Mouse (Mus musculus): ENCODE measurements around the gene Pde9a.

Pde9a gene

DNA sequence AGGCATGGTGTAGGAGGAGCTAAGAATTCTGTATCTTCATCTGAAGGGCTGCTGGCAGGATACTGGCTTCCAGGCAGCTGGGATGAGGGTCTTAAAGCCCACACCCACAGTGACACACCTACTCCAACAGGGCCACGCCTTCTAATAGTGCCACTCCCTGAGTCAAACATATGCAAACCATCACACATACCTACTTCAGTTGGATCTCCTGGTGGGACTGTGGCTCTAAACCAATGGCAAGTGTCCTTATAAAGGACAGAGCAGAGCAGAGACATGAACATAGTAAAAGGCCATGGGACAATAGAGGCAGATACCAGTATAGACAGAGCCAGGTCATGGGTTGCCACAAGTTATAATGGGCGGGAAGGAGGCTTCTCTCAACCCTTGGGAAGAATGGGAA lies 76.5 kb downstream of the Pde9a start:
- DNase-seq (ENCODE audit: low read depth in 2 of 2, low spot score in 2 of 2) = no peak

DNA sequence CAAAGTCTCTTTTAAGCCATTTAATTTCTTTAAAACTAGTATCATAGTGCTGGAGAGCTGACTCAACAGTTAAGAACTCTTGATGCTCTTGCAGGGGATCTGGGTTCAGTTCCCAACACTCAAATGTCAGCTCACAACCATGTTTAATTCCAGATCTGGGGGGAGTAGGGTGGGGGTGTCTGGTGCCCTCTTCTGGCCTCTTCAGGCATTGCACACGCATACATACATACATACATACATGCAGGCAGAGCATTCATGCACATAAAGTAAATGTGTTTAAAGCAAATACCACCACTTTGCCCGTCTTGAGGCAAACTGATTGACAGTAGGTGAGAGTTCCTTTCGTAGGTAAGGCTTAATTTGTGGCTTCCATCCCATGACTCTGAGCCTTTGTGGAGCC lies 80.8 kb downstream of the Pde9a start:
- no peak for DNase-seq (ENCODE audit: low read depth in 2 of 2, low spot score in 2 of 2)

DNA sequence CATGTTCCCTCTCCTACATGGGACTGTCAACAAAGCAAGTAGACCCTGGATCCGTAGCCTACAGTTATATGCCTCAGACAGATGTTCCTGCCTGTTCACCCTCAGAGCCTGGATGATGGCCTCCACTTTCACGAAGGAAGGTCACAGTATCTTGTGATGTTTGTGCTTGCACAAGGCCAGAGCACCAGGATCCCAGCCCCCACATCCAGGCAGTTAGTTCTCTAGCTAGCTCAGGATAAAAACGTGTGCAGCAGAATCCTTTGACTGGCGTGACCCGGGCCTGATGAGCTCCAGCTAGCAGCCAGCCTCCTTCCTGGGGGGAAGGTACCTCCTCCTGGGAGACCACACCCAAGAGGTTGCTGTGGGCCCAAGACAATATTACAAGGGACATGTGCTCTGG lies 82.5 kb downstream of the Pde9a start:
- DNase-seq (ENCODE audit: low read depth in 2 of 2, low spot score in 2 of 2) = no peak

DNA sequence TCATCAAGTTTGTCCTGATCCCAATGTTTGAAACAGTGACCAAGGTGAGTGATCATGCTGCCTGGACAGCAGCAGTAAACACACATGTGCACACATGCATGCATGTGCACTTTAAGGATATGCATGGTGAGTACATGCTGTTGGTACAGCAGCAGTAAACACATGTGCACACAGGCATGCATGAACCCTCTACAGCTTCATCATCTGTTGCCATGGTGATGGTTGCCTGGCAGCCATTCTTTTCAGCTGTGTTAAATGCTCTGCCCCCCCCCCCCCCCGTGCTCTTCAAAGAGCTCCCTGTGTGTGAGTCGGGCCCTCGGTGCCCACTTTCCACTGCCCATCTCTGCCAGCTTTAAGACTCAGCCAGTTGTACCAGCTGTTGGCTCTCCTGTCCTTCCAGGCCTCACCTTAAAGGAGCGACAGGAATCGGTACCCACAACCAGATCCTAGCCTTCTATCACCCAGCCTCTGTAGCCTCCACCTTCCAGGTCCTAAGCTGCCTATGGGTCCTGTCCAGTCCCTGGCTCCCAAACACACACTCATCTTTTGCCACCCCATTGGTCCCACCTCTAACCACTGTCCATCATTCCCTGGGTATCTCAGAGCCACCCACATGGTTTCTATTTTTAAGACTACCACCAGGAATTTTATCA lies 84.9 kb downstream of the Pde9a start:
- no peak for DNase-seq (ENCODE audit: low read depth in 2 of 2, low spot score in 2 of 2)

DNA sequence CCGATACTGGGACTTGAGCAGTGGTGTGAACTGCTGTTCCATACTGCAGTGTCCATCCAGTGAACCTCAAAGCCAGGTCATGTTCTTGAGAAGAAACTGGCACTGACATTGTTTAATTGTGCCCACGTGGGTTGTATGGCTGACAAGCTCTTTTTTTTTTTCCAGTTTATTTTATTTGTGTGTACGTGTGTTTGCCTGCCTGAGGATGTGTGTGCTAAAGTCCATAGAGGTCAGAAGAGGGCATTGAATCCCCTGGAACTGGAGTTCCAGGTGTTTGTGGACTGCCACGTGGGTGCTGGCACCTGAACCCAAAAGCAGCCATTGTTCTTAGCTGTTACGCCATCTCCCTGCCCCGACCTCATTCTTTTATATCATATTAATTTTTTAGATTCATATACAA lies 88.4 kb downstream of the Pde9a start:
- no peak for DNase-seq (ENCODE audit: low read depth in 2 of 2, low spot score in 2 of 2)

DNA sequence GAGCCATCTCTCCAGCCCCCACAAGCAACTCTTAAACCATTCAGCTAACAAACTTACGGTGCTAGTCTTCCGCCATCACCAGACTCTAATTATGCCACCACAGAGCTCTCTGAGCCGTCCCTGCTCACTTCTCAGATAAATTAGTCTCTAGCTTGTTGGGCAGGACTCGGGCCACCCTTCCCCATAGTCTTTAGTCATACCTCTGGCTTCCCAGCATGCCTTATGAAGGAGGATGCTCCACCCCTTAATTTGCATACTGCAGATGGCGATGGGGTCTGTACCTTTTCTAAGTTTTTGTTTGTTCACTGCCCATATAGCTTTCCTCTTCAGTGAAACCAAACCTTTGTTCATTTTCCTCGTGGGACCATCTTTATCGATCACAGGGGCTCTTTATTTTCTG lies 92.6 kb downstream of the Pde9a start:
- no peak for DNase-seq (ENCODE audit: low read depth in 2 of 2, low spot score in 2 of 2)

DNA sequence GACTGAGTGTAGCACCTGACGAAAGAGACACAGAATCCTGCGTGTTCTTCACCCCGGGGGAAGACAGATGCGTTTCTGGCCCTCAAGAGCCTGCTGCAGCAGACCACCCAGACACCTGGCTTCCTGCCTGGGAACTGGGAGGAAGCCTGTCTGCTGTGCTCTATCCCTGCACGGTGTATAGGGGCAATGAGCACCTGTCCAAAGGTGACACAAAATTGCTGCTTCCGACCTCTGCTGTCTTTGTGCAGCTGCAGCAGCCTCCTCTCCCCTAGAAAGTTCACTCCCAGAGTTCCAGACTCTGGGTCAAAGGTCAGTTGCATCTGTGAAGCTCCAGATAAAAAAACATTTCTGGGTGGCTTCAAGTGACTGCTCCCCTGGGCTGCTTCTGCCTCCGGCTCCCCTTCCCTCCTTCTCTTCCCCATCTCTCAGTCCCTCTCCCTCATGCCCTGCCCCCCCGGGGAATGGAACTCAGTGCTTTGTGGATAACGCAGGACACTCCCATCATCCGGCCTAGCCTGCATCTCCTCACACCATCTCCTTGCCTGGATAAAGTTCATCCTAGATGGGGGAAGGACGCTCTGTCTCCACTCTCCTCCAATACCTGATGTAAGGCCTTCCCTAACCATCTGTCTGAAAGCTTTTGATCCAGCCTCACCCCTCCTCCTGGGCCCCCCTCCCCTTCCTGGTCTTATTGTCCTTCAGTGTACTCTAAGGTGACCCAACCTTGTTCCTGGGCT lies 93.3 kb downstream of the Pde9a start:
- DNase-seq (ENCODE audit: low read depth in 2 of 2, low spot score in 2 of 2) = no peak

DNA sequence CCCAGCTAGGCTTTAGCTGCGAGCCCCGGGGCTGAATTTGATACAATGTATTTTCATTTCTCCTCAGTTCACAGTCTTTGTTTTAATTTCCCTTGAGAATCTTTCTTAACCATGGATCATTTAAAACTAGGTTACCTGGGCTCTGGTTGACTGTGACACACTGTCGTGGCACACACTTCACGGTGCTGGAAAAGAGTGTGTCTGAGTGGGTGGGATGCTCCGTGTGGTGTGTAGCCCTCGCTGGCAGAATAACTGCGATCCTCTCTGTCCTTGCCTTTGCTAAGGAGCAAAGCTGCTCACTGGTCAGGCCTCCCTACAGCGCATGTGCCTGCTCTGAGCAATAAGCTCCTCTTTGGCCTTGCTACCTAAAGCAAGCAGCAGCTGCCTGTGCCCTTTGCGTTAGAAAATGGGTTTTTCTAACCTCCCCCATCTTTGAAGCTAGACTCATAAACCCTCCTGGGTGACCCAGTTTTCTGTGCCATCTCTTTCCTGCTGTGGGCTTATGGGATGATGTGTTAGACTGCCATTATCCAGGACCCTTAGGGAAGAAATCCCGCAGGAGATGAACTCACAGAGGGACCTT lies 100.7 kb downstream of the Pde9a start:
- DNase-seq (ENCODE audit: low read depth in 2 of 2, low spot score in 2 of 2) = no peak

DNA sequence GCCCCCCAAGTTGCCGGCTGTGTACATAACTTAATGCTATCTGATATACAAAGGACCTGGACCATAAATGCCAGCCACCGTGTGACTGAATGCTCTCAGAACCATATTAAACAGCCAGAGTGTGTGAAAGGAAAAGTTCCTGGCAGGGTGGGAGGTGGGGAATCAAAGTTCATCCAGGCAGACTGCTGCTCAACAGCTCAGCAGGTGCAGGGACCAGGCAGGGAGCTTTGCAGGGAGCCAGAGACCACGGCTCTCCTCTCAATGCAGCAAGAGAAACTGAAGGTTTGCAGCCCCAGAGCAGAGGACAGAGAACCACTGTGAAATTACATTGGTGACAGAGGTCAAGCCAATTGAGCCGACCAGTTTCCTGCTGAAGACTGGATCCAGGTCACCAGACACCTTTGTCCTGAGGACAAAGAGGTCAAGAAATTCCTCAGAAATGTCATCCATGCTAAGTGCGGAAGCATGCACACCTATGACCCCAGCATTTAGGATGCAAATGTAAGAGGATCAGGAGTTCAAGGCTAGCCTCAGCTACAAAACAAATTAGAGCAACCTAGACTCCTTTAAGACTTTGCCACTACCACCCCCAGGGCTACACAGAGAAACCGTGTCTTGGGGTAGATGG lies 101.5 kb downstream of the Pde9a start:
- no peak for DNase-seq (ENCODE audit: low read depth in 2 of 2, low spot score in 2 of 2)

DNA sequence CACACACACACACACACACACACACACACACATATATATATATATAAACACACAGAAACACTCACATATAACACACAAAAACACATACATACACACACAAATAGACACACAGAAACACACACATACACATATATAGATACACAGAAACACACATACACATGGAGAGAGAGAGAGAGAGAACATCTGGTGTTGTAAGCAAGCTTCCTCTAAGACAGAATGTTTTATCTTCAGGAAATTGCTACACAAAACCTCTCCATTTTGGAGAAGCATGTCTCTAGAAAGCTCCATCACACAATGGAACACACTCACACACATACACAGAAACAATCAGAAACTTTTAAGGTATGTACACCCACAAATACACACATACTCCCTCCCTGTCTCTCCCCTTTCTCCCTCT lies 105.3 kb downstream of the Pde9a start:
- DNase-seq (ENCODE audit: low read depth in 2 of 2, low spot score in 2 of 2) = no peak

DNA sequence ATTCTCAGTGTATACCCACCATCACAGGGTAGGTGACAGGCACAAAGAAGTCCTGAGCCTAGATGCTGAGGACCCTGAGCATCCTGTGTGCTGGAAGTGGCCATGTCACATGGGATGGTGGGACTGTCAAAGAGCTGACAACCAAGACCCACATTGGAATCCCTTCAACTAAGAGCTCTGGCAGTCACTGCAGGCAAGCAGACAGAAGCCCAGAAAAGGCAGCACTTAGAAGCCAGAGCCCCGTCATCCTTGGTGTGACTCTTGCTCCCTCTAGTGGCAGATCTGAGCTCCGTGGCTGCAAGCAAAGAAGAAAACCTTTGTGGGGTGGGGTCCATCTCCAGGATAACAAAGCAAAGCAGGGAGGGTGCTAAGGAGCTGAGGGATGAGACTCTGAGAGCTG lies 106.4 kb downstream of the Pde9a start:
- peak; percentile 64 to 73 for DNase-seq (ENCODE audit: low read depth in 2 of 2, low spot score in 2 of 2)

DNA sequence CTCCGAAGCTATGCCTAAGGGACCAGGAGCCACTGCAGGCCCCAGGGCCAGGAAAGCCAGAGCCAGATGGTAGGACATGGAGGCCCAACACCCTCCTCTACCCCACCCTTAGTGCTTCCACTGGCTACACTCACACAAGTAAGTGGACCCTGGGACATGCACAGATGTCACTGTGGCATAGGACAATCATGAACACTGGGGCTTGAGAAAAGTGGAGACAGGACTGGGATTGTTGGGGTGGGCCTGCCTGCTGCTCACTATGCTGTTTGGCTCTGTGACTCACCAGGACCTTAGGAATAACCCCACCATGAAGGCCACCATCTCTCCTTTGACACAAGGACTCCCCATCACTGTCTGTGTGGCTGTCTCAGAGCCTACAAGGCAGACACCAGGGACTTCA lies 109.0 kb downstream of the Pde9a start:
- no peak for DNase-seq (ENCODE audit: low read depth in 2 of 2, low spot score in 2 of 2)

DNA sequence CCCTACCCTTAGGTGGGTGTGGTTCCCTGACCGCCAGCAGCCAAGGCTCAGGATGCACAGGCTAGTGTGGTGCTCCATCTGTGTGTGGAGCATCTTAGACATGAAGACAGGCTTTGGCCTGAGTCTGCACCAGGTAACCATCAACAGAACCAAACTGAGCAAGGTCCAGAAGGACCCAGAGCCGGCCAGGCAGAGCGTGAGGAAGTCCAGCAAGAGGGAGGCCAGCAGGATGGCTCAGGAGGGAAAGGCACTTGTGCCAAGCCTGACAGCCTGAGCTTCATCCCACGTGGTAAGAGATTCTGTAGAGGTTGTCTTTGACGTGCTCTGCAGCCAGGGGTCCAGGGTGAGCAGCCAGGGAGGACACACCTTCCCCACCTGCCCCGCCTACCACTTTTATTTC lies 111.7 kb downstream of the Pde9a start:
- DNase-seq (ENCODE audit: low read depth in 2 of 2, low spot score in 2 of 2) = no peak

DNA sequence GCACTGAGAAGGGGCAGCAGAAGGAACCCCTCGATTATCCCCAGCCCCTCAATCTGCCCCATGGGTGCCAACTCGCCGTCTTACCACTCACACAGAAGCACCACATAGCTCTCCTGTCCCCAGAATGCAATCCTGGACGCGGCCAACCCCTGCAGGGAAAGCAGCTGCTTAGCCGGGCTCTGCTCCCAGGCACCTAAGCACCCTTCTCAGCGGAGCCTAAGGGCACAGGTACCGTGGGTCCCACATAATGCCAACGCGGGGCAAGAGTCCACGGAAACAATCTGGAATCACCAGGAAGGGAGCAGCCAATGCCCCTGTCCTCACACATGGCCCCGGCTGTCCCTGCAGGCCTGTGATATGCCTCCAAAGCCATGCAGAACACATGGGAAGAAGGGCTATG lies 113.7 kb downstream of the Pde9a start:
- DNase-seq (ENCODE audit: low read depth in 2 of 2, low spot score in 2 of 2) = no peak

DNA sequence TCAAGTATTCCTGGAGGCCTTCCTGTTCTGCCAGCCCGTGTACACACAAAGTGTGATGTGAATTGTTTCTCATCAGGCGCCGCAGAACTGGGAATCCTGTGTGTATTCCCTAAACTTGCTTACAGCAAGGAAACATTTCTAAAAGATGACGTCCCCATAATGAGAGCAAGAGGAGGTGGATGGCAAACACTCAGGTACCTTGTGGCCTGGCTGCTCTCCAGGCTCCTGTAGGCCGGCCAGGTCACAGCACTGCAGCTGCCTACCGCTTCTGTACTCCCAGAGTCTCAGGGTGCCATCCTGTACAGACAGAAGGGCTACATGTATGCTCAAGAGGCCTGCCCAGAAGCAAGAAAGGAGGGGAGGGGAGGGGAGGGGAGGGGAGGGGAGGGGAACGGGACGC lies 114.4 kb downstream of the Pde9a start:
- no peak for DNase-seq (ENCODE audit: low read depth in 2 of 2, low spot score in 2 of 2)

DNA sequence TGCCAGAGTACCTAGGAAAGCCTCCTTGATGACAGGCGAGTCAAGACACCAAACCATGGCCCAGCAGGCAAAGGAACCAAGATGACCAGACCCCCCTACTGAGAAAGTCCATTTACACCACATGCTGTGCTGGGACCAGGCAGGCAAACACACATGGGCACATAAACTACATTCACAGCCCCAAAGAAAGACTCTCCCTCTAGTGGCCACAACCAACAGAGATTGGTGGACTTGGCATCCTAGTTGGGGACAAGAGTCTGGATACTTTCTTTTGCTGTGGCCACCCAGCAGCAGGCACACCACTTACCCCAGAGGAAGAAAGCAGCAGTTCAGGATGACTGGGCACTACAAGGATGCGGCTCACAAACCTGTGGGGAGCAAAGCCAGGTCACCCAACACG lies 114.9 kb downstream of the Pde9a start:
- no peak for DNase-seq (ENCODE audit: low read depth in 2 of 2, low spot score in 2 of 2)

DNA sequence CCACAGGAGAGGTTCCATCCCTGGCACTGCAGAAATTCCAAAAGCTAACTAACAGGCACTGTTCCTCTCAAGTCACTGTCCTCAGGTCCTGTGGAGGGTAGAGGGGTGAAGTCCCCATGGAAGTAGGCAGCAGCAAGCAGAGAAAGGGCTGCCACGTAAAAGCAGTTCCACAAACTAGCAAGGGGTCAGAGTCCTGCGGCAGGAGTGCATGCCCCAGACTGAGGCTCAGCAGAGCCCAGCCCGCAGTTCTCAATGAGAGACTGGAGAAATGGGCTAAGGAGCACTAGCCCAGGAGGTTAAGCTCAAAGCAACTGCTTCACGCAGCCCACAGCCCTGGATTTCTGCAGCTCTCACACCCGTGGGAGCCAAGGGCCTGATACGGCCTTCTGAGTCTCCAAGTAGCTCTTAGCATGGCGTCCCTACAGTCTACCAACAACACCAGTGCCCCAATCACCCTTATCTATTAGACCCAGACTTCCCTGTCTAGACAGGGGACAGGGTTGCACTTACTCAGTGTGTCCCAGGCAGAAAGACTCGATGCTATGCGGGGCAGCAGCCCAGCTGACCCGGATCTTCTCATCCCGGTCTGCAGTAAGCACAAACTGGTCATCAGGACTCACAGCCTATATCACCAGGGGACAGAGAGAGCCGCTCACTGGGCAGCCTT lies 116.4 kb downstream of the Pde9a start:
- DNase-seq (ENCODE audit: low read depth in 2 of 2, low spot score in 2 of 2) = no peak

DNA sequence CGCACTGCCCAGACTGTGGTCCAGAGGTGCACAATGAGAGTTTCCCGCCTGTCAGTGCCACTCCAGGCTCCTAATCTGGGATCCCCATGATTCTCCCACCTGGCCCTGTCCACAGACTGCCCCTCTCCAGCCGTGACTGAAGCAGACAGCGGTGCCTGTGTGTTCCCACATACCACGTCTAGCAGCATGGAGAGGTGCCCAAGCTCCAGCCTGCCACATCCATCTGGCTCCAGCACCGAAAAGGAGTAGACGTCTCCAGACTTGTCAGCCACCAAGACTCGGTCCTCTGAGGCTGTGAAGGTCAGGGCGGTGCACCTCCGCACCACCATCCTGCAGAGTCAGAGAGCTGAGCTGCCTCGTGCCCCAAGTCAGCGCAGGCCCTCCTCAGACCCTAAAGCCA lies 117.3 kb downstream of the Pde9a start:
- no peak for DNase-seq (ENCODE audit: low read depth in 2 of 2, low spot score in 2 of 2)

DNA sequence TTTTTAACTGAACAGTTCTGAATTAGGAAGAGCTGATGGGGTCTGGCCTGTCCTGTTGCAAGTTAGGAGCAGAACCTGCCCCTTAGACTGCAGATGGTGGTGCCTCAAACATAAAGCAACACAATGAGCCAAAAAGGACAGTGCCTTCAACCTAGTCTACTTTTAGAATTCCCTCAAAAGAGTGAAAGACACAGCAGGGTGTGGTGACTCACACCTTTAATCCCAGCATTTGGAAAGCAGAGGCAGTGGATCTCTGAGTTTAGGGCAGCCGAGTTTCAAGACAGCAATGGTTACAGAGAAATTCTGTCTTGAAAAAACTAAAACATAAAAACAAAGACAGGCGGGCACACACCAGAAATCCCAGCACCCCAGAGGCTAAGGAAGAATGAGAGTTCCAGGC lies 117.9 kb downstream of the Pde9a start:
- no peak for DNase-seq (ENCODE audit: low read depth in 2 of 2, low spot score in 2 of 2)

DNA sequence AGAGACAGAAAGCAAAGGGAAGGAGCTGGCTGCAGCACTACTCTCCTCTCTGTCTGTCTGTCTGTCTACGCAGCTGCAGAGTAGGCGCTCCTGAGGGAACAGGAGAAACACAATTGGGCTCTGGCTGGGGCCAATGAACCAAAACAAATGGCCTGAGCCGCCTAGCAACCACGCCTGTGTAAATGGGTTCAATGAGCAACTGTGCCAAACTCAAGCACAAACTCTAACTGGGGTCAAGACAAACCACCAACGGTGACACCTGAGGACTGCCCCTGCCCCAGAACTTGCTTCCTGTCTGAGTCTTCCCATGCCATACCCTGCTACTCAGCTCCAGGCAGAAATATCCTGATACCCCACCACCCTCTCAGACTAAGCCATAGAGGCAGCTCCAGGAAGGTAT lies 119.0 kb downstream of the Pde9a start:
- no peak for DNase-seq (ENCODE audit: low read depth in 2 of 2, low spot score in 2 of 2)

DNA sequence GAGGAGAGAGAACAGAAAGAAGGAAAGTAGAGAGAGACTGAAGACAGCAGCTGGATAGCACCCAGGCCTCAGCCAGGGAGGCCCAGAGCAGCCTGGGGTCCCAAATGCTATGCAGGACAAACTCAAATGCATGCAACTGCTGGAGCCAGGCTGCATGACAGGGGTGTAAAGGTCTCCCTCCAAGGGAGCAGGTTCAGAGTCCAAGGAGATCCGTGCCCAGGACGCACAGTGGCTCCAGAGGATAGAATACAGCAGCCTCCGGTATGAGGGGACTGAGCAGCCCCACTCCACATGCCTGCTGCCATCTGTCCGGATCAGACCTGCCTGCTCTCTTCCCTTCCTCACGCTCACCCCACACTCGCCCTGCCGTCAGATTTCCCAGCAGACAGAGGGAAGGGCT lies 120.3 kb downstream of the Pde9a start:
- DNase-seq (ENCODE audit: low read depth in 2 of 2, low spot score in 2 of 2) = no peak

DNA sequence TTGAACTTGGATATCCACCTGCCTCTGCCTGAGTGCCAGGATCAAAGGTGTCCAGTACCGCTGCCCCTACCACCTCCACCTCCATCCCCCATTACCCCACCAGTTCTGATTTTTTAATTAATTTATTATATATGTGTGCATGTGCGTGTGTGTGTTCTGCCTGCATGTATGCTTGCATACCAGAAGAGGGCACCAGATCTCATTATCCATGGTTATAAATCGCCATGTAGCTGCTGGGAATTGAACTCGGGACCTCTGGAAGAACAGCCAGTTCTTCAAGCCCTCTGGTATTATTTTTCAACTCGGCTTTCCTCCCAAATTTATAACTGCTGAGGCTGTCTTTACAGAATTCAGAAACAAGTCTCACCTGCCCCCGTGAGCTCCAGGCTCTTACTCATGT lies 124.9 kb downstream of the Pde9a start:
- DNase-seq (ENCODE audit: low read depth in 2 of 2, low spot score in 2 of 2) = no peak

All from CD8-positive naive resting alpha-beta T cell, adult 2 months (primary cell).